Mouse (Mus musculus) lung, postnatal 0 days (tissue): ENCODE data around the gene Gsto2. TPM values are rescaled to one million over a fixed set of nuclear protein-coding genes. Genes with fewer than 3 reads are reported as not detected.
"Not testable (repeated sequence)": the region's sequence is repeated elsewhere in the genome, so short reads cannot be mapped to it uniquely, and the experiment has no call there.

Source experiments
- ATAC-seq: fragments of 200-750 bp; cut with Nextera tagmentation; 2 replicates; pipeline ENCODE4 v1.8.0; 2017; ENCODE audit warnings: moderate library complexity
- DNase-seq: peaks from one replicate; pipeline ENCODE4 v3.0.0-alpha.2; 2016; ENCODE audit warnings: low spot score
- H3K27ac ChIP-seq: fragments of 300-500 bp; sonication (generic); 2 replicates; pipeline ENCODE4 v1.5.1; 2014; ENCODE audit warnings: antibody characterized with exemption, mild to moderate bottlenecking, low read length, mixed read lengths
- H3K27me3 ChIP-seq: fragments of 300-500 bp; sonication (generic); replicated peaks from 2 replicates; pipeline ENCODE4 v1.6.1; 2014; ENCODE audit warnings: low read length, mixed read lengths; ENCODE audit not compliant: insufficient read depth
- H3K36me3 ChIP-seq: fragments of 300-500 bp; sonication (generic); 2 replicates; pipeline ENCODE4 v1.6.1; 2014; ENCODE audit warnings: low read length, mixed read lengths; ENCODE audit not compliant: insufficient read depth
- H3K4me1 ChIP-seq: fragments of 300-500 bp; sonication (generic); 2 replicates; pipeline ENCODE4 v1.6.1; 2014; ENCODE audit warnings: antibody characterized with exemption, low read depth, low read length, mixed read lengths; ENCODE audit not compliant: insufficient read depth
- H3K4me2 ChIP-seq: fragments of 300-500 bp; sonication (generic); replicated peaks from 2 replicates; pipeline ENCODE4 v1.6.1; 2014; ENCODE audit warnings: low read depth, mild to moderate bottlenecking, low read length, moderate library complexity, mixed read lengths
- H3K4me3 ChIP-seq: fragments of 300-500 bp; sonication (generic); 2 replicates; pipeline ENCODE4 v1.5.1; 2014; ENCODE audit warnings: low read depth, low read length
- H3K9ac ChIP-seq: fragments of 300-500 bp; sonication (generic); replicated peaks from 2 replicates; pipeline ENCODE4 v1.6.1; 2014; ENCODE audit warnings: low read depth, mild to moderate bottlenecking
- H3K9me3 ChIP-seq: fragments of 300-500 bp; sonication (generic); 2 replicates; pipeline ENCODE4 v1.6.1; 2016; ENCODE audit warnings: low read length, mixed read lengths
- CTCF ChIP-seq: IDR thresholded peaks from 2 replicates; pipeline ENCODE4 v1.5.1; 2016; ENCODE audit warnings: antibody characterized with exemption, mild to moderate bottlenecking
- EP300 ChIP-seq: IDR thresholded peaks from 2 replicates; pipeline ENCODE4 v1.6.1; 2016; ENCODE audit warnings: antibody characterized with exemption, mild to moderate bottlenecking, control low read depth
- WGBS: fragments of 180-500 bp; shearing (Covaris S2); extraction: QIAGEN DNeasy Blood & Tissue Kit; methylation state at CpG from one replicate; pipeline ENCODE4 v1.1.7; 2014; 5-methylcytosine and 5-hydroxymethylcytosine counted together
- polyA plus RNA-seq: library from polyadenylated mRNA; unstranded; fragments of >200 nt; fragmentation: Nextera tagmentation; extraction: Ambion mirVana; gene quantifications from 2 replicates; pipeline ENCODE4 v1.2.1, GENCODE M21; 2015

The Gsto2 gene
- polyA plus RNA-seq, 1 experiment from 2014 or later = 2.1 TPM

GRCm38 (mm10) chr19:47837527-47837901 is 27.8 kb upstream of the Gsto2 start:
- WGBS = 0% methylated on average over 6 of the region's 6 CpGs
- no peak for ATAC-seq
- Histone ChIP-seq H3K27ac (no peak overlapping the region), H3K4me1 (no peaks in the 10 kb centered on the region; the same call in 1 of the 2 replicates), H3K36me3 (no peaks in the 10 kb centered on the region), H3K9me3 (no peaks in the 10 kb centered on the region), H3K4me2 (peak overlapping the region; percentile 66), H3K9ac (no peak overlapping the region), H3K4me3 (peak overlapping the region; percentile 34), H3K27me3 (no peaks in the 10 kb centered on the region)
- TF ChIP-seq EP300 (no peak), CTCF (no peak)
- no peak for DNase-seq

- not testable (repeated sequence) for ATAC-seq, H3K36me3 ChIP-seq, H3K4me1 ChIP-seq, H3K4me3 ChIP-seq, H3K27me3 ChIP-seq, H3K9ac ChIP-seq, H3K27ac ChIP-seq, H3K4me2 ChIP-seq, H3K9me3 ChIP-seq, DNase-seq
- 76% methylated on average over 15 of the region's 15 CpGs for WGBS
Observed at GRCm38 (mm10) chr19:47841234-47841633, 24.1 kb upstream of the Gsto2 start.

GRCm38 (mm10) chr19:47849735-47850134 is 15.6 kb upstream of the Gsto2 start:
- Histone ChIP-seq H3K36me3 (no peaks in the 10 kb centered on the region), H3K27ac (no peak overlapping the region), H3K4me3 (no peak overlapping the region), H3K4me2 (no peak overlapping the region), H3K27me3 (no peaks in the 10 kb centered on the region), H3K9me3 (no peaks in the 10 kb centered on the region), H3K9ac (no peak overlapping the region), H3K4me1 (peaks cover 6% of the 10 kb centered on the region; the same call in 1 of the 2 replicates)
- TF ChIP-seq CTCF = no peak
- no peak for TF ChIP-seq EP300
- 84% methylated on average over 3 of the region's 3 CpGs for WGBS
- DNase-seq = no peak
- ATAC-seq = no peak

- not testable (repeated sequence) for H3K4me3 ChIP-seq, H3K27ac ChIP-seq, ATAC-seq, H3K4me2 ChIP-seq, H3K9ac ChIP-seq, H3K9me3 ChIP-seq, H3K27me3 ChIP-seq, H3K36me3 ChIP-seq, DNase-seq
- 76% methylated on average over 3 of the region's 3 CpGs for WGBS
- H3K4me1 ChIP-seq = peaks cover 15% of the 10 kb centered on the region
Observed at GRCm38 (mm10) chr19:47852131-47852530, 13.2 kb upstream of the Gsto2 start.

GRCm38 (mm10) chr19:47853053-47853452 is 12.3 kb upstream of the Gsto2 start:
- H3K4me3 ChIP-seq = no peak overlapping the region
- H3K36me3 ChIP-seq = no peaks in the 10 kb centered on the region
- ATAC-seq = no peak
- TF ChIP-seq CTCF (no peak), EP300 (no peak)
- WGBS = 91% methylated on average over 3 of the region's 3 CpGs
- no peak overlapping the region for H3K4me2 ChIP-seq
- peaks cover 15% of the 10 kb centered on the region for H3K4me1 ChIP-seq
- no peaks in the 10 kb centered on the region for H3K9me3 ChIP-seq
- H3K27me3 ChIP-seq = no peaks in the 10 kb centered on the region
- no peak overlapping the region for H3K9ac ChIP-seq
- H3K27ac ChIP-seq = no peak overlapping the region
- DNase-seq = no peak

- Histone ChIP-seq H3K27ac (no peak overlapping the region; the same call in 1 of the 2 replicates), H3K4me3 (peak overlapping the region; percentile 53), H3K36me3 (no peaks in the 10 kb centered on the region), H3K9me3 (no peaks in the 10 kb centered on the region), H3K27me3 (no peaks in the 10 kb centered on the region), H3K9ac (peak overlapping the region; percentile 26; the same call in 1 of the 2 replicates), H3K4me2 (peak overlapping the region; percentile 87), H3K4me1 (peaks cover 15% of the 10 kb centered on the region)
- peak; percentile 8 for ATAC-seq
- peak; percentile 40 for DNase-seq
- TF ChIP-seq CTCF (peak; percentile 40), EP300 (no peak)
- WGBS = 16% methylated on average over 13 of the region's 13 CpGs
Observed at GRCm38 (mm10) chr19:47853951-47854795, 11.2 kb upstream of the Gsto2 start.
